In the genomic region with DNA sequence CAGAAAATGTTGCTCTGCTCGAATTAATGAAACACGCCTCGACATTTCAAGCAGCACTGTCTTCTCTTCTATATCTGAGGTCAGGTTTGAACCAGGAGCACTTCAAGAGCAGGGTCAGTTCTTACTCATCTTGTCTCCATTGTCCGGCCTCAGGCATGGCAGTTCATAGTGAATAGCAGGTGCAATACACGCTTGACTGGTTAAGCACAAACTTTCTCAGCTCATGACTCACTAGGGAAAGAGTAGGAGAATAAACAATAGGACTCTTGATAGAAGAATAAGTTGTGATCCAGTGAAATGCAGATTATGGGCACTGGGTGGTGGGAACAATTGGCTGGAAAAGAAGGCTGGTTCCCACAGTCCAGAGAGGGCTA, we compare ENCODE assay signal across 1 mouse cellular context.
TF ChIP-seq lines count a peak whose summit lies in the region.

No protein-coding gene starts in this region.

TF ChIP-seq in CH12.LX, 34 proteins besides CTCF, POLR2A, EP300 and RAD21:
- TF ChIP-seq RCOR1 (conservative IDR thresholded peaks at IDR 0.05; ENCODE audit: low read depth, low read length) (peak; percentile 80), BHLHE40 (IDR thresholded peaks at IDR 0.05; ENCODE audit: low read depth, low read length) (peak; percentile 65), SMC3 (IDR thresholded peaks at IDR 0.05; ENCODE audit: low read depth, low read length) (no peak), IRF4 (IDR thresholded peaks at IDR 0.05; ENCODE audit: low read depth, low read length) (peak; percentile 68; the same call in 1 of the 2 replicates), MAX (IDR thresholded peaks at IDR 0.05; ENCODE audit: low read length) (no peak), HCFC1 (IDR thresholded peaks at IDR 0.05; ENCODE audit: low read depth, low read length) (no peak), ZMIZ1 (IDR thresholded peaks at IDR 0.05; ENCODE audit: low read depth, low read length) (no peak), NELFE (IDR thresholded peaks at IDR 0.05; ENCODE audit: low read depth, low read length) (no peak)
